Mouse (Mus musculus): ENCODE measurements around the gene Arpp21.

The Arpp21 gene

DNA sequence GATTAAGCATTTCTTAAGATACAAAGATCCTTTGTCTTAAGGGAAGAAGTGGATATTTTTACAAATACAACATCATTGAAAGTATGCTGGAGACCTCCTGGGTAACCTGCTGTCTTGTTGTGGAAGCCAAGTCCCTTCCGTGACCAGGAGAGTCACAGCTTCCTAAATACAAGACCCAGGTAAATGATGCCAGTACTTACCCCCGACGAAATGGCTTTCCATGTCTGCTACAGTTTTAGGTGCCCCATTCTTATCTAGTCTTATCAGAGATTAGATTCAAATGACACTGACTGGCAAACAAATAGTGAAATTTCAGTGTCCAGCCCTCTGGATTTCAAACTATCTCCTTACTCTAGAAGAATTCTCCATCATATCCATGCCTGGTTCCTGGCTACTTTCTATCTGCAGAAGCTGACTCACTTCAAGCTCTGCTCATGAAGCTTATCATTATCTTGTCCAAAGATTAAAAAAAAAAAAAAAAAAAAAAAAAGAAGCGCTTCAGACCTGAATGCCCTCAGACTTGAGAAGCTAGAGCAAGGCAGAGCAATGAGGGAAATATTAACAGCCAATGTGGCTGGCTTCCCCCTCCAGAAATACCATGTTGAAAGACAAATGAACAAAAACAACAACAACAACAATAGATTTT lies 4.9 kb downstream of the Arpp21 start:
- no peak for DNase-seq

DNA sequence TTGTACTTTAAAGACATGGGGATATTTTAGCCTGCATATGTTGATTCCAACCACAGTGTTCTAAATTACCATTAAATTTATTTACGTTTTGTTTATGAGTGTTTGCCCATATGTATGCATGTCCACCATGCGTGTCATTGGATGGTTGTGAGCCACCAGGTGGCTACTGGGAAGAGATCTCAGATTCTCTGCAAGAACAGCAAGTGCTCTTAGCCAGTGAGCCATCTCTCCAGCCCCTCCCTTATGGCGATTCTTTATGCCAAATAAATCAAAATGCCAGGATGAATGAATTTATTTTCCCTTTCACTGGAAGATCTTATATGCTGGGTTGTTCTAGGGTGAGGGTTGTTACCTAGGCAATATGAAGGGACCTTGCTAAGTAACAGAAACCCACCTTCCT lies 7.3 kb downstream of the Arpp21 start:
- no peak for DNase-seq

DNA sequence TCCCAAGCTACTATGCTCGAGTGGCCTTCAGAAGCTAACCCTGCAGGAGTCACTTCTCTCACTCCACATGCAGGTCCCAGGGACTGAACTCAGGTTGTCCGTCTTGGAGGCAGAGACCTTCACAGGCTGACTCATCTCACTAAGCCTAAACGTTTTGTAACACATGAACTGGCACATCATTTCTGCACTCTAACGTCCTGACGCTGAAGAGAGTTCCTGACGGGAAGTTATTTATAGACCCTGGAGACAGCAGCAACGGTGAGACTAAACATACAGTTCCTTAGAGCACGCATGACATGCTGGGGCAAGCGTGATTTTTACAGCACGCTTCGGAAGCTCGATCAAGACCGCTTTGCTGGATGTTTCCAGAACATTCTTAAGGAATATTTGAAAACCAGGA lies 8.6 kb downstream of the Arpp21 start:
- DNase-seq = no peak

DNA sequence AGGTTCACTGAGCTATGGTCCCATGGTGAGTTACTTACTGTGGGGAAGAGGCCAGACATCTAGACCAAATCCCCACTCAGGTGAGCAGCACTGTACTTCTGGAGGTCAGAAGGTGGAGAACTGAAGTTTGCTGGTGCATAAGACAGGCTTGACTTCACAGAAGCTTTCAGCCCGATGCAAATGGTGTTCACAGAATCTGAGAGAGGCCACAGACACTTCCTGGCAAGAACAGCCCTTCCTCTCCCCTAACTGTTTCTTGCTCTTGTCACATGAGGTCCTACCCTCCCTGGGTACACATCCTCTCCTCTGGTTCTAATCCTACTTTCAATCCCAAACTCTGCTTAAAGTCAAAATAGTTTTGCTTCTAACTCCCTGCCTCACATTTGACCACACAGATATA lies 9.2 kb downstream of the Arpp21 start:
- DNase-seq = no peak

DNA sequence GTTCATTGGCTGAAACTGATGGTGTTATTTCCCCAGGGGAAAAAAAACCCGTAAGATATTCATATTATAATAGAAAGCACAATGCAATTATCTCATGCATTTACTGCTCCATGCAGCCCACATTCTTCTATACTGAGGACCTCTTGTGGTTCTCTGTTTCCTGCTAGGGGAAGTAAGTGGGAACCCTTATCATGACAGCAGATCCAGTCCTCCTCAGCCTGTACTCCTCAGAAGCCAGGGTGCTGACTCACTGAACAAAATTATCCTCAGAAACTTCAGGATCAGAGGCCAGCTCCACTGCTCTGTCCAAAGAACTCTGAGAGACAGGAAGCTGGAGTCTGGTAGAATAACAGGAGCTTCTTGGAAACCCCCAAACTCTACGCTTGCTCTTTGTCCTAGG lies 10.7 kb downstream of the Arpp21 start:
- no peak for DNase-seq

DNA sequence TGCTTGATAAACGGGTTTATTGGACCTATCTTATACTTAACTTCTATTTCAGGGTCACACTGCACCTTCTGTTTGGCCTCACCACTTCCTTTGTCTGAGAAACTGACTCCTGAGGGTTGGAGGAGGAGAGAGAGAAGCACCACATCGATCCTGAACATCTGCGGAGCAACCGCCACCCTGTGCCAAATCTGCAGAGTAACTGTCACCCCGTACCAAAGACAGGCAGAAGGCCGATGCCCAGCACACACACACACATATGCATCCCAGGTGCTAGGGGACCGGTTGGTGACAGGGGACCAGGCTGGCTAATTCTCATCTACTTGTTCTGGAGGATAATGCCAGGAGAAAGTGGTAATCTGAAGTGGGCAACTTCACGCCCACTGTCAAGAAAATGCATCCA lies 16.4 kb downstream of the Arpp21 start:
- DNase-seq = no peak

DNA sequence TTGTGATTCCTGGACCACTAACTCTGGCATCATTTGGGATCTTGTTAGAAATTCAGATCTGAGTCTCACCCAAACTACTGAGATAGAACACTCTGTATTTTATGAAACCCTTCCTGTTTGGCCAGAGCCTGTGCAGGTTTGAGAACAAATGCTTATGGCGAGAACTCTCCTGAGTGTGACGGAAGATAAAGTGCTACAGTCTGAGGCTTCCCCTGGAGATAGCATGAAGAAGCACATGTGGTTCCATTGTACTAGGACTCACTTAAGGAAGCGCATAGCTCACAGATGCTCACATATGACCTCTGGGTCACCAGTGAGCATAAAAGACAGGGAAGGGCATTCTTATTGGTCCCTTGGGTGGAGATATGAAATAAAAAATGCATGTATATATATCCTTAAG lies 17.5 kb downstream of the Arpp21 start:
- no peak for DNase-seq

DNA sequence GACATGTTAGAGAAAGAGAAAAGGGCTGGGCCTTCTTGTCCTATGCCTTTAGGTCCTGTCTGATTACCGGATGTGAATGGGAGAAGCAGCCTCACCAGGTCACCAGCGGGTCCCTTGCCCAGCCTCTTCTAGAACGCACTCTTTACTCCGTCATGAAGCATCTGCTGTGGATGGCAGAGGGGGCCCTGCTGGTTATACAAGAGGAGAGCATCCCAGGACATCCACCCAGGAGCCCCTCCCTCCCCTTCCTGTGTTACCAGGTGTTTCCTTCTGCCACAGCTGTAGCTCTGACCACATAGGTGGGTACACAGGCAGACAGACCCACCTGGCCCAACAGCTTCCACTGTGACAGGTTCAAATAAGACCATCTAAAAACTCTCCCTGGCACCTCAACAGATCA lies 18.6 kb downstream of the Arpp21 start:
- no peak for DNase-seq

DNA sequence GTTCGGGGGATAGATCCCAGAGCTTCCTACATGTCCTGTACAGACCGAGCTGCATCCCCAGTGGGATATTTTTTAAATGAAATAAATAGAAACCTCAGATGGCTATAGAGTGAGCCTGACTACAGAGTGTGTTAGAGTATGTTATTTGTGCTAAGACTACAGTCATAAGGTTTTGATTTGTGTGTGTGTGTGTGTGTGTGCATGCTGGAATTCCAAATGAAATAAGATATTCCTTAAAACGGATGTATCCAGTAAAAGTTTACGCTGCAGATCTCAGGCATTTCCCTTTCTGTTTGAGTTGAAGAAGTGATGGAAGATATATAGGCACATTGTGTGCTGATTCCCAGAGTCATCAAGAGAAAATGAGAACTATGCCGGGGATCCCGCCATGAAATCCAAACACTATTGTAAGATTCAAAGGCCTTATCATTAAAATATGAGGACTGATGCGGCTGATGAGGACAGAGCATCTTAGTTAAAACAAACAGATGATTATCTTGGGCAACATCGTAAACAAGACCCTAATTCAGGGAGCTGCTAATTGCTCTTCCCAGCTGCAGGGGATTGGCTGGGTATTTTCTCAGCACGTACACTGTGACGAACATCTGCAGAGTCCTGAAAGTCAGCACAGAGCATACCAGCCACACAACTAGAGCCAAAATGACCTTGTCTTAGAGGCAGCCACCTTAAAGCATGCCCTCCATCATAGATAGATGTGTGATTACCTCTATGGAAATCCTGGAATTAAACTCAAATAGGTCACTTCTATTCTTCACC lies 20.5 kb downstream of the Arpp21 start:
- no peak for DNase-seq

DNA sequence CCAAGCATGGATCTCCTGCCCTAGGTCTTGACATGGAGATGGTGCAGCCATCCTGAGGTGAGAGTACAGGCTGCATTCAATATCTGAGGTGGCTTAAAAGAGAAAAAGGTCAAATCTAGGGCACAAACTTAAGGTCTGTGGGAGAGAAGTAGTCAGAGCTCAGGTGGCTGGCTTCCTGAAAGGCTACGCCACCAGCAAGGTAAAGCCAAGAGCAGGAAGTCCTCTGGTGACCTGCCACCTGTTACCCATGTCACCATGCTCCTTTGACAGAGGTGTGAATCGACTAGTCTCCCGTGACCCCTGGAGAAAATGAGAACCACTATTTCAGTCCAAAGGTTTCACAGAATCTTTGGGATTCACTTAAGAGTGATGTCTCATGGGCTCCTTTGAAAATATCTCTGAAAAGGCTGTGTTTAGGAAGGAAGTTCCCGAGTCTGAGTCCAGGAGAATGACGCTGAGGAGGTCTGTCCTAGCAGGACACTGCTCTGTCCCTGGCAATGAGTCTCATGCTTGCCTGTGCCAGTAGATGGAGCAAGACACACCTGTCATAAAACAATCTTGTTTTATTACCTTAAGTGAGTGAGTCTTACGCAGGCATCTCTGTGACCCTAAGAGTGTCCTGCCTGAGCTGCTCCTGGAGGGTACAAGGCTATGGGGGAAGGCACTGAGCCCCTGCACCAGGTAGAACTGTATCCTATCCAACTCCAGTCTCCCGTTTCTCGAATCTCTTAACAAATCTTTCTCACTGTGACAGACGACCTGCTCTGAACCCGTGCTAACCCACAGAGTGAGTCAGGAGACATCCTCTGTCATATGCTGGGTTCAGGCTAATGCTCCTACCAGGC lies 22.1 kb downstream of the Arpp21 start:
- DNase-seq = no peak

DNA sequence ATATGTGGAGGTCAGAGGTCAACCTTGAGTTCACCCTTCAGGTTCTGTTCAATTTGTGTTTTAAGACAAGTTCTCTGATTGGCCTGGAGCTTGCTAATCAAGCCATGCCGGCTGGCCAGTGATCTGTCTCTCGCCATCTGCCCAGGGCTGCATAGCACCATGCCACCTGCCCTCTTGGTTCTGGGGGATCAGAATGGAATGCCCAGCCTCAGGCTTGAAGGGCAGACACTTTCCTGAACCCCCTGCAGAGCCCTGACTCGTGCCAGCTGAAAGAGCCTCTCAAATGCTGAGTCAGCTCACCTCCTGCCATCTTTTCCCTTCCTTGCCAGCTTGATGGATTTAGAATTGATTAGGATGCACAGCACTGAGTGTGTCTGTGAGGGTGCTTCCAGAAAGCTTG lies 25.9 kb downstream of the Arpp21 start:
- DNase-seq = no peak

DNA sequence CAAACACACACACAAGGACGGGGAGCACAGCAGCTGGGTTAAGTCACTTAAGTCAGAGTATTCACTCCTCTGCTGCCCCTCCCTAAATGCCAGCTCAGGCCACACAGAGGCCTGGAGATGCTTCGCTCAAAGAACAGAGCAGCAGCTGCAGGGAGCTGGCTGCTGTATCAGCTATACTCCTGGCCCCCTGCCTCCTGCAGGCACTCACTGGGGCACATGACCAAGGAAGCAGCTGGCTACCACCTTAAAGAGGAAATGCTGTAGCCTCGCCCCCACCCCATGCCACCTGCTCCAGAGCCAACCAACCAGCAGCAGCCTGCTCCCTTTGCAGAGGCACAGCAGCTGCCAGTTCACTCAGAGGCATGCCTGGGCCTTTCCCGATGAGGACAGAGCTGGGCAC lies 28.0 kb downstream of the Arpp21 start:
- DNase-seq = no peak

DNA sequence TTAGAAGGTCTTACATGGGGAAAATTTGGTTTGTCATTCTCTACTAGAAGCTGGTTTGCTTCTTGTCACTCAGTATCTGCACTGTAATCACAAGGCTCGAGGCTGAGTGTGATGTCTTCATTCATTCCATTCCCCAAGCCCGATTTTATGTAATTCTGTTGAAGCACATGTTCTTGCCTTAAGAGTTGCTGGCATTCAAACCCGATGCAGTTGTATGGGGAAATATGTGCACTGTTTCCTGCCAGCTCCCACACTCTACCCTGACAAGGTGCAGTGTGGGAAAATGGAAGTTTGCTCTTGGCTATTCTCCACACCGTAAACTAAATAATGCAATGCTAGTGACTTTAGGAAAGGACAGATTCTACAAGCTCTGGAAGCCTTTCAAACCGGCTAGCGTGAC lies 37.4 kb downstream of the Arpp21 start:
- DNase-seq = no peak

DNA sequence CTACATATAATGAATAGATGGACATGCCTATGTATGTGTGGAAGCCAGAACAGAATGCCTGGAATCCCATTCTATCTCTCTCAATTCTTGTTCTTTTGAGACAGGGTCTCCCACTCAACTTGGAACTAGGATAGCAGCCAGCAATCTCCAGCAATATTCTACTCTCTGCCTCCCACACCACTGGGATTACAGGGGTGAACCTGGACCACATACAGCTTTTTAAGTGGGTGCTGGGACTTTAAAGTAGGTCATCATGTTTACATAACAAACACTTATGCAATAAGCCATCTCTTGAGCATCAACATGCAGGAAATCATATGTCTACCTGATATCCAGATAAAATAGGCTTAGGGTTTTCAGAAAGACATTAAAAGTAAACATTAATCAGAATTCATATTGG lies 41.7 kb downstream of the Arpp21 start:
- DNase-seq = no peak

DNA sequence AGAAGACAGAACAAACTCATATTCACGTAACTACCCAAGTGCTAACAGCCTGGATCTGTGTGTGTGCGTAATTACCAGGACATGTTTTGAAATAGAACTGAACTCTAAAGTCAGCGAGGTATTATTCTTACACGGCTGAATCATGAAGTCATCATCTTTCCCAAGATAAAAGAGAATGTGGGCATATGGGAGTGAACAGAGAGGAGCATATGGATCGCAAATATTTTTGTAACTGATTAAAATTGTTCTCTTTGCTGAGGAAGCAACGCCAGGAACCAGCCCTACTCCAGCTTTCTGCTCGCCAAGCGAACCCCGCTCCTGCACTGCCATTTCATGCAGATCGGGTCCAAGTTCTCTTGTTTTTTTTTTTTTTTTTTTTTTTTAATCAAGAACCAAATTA lies 46.3 kb downstream of the Arpp21 start:
- no peak for DNase-seq

DNA sequence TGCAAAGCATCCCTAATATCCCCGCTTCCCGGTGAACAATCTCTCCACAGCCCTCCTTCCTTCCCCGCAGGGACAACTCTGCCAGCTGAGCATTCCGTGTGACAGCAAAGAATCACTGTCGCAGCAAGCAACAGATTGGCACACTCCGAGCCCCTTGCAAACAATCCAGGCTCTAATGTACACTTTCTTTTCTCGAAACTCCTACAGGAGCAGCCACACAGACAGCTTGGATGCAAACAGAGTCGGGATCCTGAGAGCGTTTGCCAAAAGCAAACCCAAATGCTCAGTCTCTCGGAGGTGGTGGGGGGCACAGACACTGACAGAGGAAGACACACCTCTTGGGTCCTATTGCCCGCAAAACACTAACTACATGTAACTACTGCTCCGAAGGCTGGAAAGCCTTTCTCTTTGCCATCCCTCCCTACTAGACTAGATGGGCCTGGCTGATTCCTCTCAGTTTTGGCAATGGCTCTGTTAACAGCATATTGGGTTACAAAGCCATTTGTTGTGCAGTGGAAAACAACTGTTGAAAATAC lies 47.3 kb downstream of the Arpp21 start:
- DNase-seq = no peak

DNA sequence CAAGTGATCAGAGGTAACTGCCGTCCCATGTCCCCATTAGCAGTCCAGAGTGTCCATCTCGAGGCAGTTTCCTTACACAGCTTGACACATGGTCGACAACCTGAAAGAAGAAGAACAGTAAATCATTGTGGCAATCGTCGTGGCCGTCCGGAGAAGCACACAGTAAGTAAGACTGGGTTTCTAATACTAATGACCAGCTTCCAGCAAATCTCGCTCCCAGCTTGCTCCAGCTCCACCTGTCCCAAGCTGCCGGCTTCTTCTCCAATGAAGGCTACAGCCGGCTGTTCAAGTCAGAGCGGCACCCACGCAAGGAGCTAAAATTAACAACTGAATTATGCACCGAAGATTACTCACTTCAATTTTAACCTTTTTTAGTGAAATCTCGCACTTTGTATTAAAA lies 48.1 kb downstream of the Arpp21 start:
- no peak for DNase-seq

DNA sequence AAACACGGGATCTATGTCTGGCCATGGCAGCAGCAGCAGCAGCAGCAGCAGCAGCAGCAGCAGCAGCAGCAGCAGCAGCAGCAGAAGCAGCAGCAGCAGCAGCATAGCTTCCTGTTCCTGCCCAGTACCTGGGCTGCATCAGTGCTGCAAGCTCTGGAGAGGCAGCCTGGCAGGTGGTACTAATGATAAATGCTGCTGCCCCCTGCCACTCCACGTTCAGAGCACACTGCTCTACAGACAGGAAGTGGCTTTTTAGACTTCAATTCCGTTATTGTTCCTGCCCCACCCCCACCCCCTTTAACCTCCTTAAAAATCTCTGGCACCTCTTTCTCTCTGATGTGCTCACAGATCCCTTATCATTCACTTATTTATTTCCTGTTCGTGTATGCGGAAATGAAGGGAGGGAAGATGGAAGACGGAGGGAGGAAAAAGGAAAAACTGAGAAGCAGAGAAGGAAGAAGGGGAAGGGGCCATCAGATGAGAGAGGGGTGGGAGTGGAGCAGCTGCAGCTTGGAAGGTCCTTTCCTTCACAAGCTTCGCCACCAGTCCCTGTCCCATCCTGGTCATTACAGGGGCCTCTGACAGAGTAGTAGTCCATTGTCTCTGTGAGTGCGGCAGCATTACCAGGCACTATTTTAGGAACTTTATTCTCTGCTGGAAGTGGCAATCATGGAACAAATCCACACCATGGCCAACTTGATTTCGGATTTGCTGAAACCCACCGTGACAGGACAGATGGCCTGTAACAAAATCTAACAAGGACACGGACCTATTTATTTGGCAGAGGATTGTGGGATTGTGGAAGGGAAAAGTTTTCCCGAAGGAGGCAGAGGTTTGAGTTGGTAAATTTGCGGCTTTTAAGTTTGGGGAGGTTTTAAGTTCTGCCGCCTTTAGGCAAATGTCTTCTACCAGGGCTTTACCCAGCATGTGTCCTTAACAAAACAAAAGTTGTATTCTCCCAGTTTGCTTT lies 49.1 kb downstream of the Arpp21 start:
- DNase-seq = no peak

DNA sequence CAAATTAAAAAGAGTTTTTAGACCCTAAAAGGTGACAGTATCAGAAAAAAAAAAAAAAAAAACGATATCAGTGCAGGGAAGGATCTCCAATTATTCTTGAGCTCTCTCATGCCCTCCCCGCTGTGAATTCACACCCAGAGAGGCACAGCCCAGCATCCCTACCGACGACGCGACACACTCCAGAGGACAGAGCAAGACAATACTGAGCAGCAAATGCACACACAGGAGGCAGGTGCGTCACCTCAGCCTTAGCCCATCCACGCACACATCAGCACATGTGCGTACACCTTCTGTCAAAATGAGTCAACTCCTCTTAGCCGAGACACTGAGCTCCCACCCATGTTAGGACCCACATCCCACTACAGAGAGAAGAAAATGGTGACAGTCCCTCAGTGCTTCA lies 50.0 kb downstream of the Arpp21 start:
- DNase-seq = no peak

DNA sequence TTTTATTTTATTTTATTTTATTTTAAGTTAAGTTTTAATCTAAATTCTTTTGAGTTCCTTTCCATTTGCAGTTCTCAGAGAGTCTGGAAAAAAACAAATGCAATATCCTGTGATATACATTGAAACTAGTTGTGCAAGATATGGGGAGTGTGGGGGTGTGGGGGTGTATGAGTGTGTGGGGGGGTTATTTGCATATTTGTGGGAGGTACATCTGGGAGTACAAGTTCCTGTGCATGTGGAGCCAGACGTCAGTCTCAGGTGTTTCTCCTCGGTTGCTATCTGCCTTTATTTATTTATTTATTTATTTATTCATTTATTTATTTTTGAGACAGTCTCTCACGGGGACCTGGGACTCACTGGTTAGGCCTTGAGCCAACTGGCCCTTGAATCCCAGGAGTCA lies 53.0 kb downstream of the Arpp21 start:
- no peak for DNase-seq

DNA sequence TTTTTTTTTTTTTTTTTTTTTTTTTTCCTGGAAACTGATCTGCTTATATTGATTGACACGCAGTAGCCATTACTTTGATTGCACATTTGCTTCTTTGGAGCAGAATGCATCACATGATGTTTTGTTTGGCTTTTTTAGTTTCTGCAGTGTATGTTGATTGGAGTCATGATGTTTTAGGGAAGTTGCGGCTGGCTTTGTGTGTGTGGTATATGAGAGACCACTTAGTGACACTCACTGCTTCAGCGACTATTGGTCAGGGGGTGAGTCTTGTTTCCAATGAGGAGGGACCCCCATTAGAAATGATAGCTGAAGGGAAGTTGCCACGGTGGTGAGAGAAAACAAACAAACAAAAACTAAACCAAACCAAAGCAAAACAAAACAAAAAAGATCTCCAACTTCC lies 55.7 kb downstream of the Arpp21 start:
- no peak for DNase-seq

DNA sequence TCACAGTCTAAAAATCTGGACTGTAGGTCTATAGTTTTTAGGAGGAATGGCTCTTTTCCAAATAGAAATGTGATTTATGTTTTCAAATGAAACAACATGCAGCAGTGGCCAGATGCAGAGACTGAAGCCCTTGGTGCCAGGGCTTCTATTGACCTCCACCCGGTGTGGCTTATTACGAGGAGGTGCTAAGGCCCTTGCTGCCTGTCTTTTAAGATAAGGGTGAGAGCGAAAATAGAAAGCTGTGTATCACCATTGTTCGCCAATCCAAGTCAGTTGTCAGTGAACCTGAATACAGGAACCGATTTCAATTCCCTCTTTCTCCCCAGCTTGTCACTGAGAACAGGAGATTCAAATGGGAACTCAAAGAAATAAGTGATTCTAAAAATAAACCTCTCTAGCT lies 57.3 kb downstream of the Arpp21 start:
- no peak for DNase-seq

DNA sequence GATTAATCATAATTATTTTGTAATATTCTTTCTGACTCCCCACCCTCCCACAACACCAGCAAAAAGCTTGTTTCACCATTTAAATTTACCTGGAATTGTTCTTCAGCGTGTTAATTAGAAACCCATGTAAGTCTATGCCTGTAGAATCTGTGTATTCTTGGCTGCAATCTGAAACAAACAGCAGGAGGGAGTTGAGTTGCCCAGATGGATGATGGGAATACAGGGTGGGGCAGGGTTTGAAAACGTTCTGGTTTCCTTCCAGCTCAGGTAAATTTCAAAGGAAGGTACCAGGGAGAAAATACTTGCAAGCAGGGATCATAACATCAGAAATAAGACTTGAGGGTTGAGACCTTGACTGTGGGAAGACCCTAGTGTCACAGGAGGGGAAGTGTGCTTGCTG lies 58.2 kb downstream of the Arpp21 start:
- no peak for DNase-seq

All from kidney, adult 8-10 months (tissue).